Mouse (Mus musculus) spleen, postnatal 4 days (tissue): ENCODE results near the gene 4930512M02Rik.

ENCODE experiments used
- DNase-seq, 2 experiments: peaks; one replicate each; pipeline ENCODE4 v3.0.0; 2022; ENCODE audit warnings: low spot score in 2 of 2

4930512M02Rik gene

GRCm38 (mm10) chr11:11565146-11565820 lies 62.4 kb downstream of the 4930512M02Rik start:
- DNase-seq: no peak

- DNase-seq: peak; percentile 42 to 71
Measured at GRCm38 (mm10) chr11:11564266-11565044, 63.2 kb downstream of the 4930512M02Rik start.

DNA sequence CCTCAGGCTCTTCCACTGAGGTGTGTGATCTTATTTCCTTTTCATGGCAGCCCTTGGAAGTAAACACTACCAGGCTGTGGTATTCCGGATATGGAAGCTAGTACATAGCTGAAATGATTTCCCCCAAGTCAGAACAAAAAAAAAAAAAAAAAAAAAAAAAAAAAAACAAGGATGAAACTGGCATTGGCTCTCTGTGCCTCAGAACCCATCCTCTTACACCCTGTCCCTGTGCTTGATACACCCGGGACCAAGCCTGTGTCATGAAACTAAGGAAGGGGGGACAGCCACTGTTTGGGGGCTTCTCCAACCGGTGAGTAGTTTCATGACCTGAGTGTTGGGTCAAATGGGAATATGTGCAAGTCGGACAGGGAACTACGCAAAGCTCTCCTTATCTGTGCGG lies 66.5 kb downstream of the 4930512M02Rik start:
- DNase-seq: no peak

GRCm38 (mm10) chr11:11559099-11559686 lies 68.4 kb downstream of the 4930512M02Rik start:
- DNase-seq: no peak

GRCm38 (mm10) chr11:11558662-11559061 lies 69.0 kb downstream of the 4930512M02Rik start:
- DNase-seq: no peak

GRCm38 (mm10) chr11:11557173-11557967 lies 70.3 kb downstream of the 4930512M02Rik start:
- peak; percentile 81 to 90 for DNase-seq

- DNase-seq: no peak
Measured at GRCm38 (mm10) chr11:11556186-11556585, 71.4 kb downstream of the 4930512M02Rik start.

DNA sequence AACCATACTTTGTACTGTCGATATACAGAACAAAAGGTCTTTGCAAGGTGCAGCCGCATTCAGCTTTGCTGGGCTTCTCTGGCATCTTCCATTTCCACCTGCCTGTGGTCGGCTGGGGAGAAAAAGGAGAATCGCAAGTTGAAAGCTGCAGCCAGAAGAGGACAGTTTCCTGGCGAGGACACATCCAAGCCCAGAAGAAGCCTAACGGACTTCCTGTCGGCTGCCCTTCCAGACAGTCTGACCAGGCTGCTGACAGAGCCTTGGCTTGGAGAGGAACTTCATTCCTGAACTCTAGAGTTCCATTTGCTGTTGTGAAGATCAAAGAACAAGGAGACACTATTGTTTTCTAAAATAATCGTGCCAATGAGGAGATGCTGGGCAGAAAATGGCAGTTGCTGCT lies 72.1 kb downstream of the 4930512M02Rik start:
- DNase-seq: no peak

DNA sequence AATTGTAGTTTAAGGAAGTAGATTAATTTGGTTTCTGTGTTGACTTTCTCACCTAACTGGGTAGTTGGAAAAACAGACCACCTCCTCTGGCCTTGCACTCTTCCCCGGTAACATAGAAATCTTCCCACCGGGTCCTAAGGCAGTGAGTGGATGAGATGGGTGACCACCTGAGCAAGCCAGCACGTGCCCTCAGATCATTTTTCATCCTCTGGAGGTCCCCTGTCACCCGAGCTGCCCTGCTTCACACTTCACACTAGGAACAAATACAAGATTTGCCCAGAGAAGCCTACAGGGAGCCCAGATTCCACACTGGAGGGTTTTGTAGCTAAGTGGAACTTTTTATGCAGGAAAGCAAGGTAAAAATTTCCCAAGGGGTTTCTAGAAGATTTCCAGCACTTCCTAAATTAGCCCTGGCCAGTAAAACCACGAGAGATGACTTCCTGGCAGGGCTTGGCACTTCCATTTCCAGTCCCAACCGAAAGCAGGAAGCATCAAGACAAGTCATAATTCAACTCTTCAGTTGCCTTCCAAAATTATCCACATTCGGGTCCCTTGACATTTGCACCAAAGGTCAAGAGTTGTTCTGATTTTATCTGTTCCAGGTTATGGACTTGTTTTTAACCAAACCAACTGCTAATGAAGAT lies 79.9 kb downstream of the 4930512M02Rik start:
- no peak for DNase-seq

DNA sequence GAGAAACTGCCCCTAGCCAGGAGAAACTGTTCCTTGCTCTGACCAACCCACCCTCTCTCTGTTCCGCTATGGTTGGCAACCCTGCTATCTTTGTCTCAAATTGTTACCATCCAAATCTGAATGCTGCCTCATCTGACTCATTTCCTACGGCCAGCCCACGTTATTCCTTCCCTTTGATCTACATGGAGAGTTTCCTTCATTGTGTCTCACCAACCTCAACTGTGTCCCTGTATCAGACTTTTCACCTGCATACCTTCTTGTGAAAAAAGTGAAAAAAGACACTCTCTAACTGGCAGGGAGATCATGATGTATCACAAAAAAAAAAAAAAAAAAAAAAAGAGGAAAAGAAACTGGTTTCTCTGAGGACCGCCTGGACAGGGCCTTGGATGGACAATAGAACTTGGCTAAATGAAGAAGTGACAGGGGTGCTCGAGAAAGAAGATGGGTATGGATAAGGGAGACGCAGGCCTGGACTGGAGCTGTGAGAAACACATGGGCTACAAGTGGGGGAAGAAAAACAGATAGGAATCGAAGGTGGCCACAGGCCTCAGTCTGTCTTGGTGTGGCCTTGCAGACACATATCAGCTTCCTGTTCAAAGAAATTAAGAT lies 80.6 kb downstream of the 4930512M02Rik start:
- DNase-seq: no peak

DNA sequence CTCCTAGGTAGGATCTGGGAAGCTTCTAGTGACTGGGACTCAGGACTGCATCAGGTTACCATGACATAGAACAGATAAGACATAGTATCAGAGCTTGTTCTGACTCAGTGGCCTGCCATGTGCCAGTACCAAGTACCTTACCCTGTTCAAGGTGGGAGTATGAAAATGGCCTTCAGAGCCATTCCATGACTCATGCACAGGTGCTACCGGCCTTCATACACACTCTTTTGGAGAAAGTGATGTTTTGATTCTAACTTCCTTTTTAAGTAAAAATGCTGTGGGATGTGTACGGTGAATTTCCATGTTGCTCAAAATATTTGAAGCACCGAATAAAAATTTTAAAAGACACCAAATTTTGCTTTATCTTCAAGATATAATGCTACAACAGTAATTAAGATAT lies 81.7 kb downstream of the 4930512M02Rik start:
- DNase-seq: no peak
